Mouse (Mus musculus) left cerebral cortex, postnatal 14 days (tissue): ENCODE results near the gene Ankar. TPM values are rescaled to one million over a fixed set of nuclear protein-coding genes. Genes with fewer than 3 reads are reported as not detected.

Experiments
- DNase-seq, 2 experiments: peaks; one replicate each; pipeline ENCODE4 v3.0.0; 2021 to 2022; ENCODE audit warnings: low spot score in 2 of 2, mixed read lengths in 1 of 2
- intact Hi-C: fragments of 180-260 bp; cut with DNase I; formaldehyde crosslinking; loops from one replicate; pipeline ENCODE4 v1.15.1; 2025
- total RNA-seq, 2 experiments: library from RNA; stranded (reverse); gene quantifications; 2 replicates each; pipeline ENCODE4 v1.2.3; 2021

Gene Ankar
- total RNA-seq, 2 experiments from 2014 or later: not detected

DNA sequence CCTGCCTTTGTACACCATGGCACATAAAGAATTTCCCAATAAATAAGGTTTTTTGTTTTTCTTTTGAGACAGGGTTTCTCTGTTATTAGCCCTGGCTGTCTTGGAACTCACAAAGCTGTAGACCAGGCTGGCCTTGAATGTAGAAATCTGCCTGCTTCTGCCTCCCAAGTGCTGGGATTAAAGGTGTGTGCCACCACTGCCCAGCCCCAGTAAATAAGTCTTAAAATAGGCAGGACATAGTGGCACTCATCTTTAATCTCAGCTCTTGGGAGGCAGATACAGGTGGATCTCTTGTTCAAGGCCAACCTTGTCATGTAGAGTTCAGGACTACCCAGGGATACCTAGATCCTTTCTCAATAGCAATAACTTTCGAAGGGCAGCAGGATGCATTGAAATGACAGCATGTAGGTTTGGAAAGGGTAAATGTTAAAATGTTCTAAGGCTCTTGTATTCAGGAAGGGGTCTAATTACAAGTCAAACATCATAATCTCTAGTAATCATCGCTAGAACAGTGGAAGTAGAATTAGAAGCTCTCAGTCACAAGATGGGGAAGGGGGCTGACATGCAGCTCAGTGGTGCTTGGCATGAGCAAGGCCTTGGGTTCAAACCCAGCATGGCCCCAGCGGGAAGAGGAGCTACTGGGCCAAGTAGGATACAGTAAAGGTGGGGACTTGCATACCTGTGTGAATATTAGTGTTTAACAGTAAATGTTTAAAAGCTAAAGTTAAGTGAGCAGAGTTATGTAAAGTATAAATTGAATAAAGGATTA is 15.4 kb upstream of the Ankar start:
- DNase-seq: no peak
- intact Hi-C loops: loop anchor here (5.0 to 10.0 kb wide), 2 partner anchors 109 to 1112 kb away; partner anchors contain the start of gene Igfbp2

DNA sequence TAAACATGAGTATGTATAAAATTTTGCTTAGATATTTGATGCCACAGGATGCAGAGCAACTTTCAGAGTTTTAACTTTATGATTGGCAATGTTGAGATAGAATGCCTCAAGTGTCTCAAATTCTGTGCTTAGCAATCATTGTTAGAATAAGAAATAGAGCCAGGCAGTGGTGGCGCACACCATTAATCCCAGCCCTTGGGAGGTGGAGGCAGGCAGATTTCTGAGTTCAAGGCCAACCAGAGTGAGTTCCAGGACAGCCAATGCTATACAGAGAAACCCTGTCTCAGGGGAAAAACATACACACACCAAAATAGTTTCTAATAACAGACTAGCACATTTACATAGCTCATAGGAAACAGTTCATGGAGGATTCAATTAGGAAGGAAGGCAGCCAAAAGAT is 14.7 kb upstream of the Ankar start:
- intact Hi-C loops: loop anchor here (5.0 to 10.0 kb wide), 2 partner anchors 110 to 1112 kb away; partner anchors contain the start of gene Igfbp2
- DNase-seq: no peak

DNA sequence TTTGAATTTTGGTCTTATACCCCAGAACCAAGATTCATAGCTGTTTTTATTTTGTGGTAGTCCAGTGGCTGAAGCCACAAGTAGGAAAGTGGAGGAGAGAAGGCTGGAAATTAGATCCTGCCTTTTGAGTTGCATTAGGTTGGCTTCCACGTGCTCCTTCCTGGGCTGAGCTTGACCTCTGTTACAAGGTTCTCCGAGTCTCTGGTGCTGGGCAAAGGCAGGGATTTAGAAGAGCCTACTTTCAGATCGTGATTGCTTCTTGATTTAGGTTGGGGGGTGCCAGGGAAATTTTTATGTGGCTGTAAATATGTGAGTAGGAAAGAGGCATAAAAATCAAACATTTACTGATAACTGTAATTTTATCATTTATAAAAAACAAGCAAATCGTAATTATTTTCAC is 14.2 kb upstream of the Ankar start:
- DNase-seq: no peak
- intact Hi-C loops: loop anchor here (5.0 to 10.0 kb wide), 2 partner anchors 110 to 407 kb away; partner anchors contain the start of genes Igfbp2 and Xrcc5

DNA sequence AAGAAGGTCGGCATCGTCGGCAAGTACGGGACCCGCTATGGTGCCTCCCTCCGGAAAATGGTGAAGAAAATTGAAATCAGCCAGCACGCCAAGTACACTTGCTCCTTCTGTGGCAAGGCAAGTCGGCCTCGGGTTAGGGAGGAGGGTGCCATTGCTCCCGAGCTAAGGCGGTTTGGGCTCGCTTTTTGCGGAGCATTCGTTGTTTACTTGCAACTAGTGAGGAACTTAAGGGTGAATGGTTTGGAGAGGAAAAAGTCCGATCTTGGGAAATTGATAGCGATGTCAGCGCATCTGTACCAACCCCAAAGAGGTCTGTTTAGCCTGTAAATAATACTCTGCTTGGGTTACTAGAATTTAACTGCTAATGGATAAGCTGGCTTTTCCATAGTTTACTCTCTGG is 11.3 kb upstream of the Ankar start:
- no peak for DNase-seq
- intact Hi-C loops: loop anchor here (5.0 to 10.0 kb wide), 2 partner anchors 113 to 404 kb away; partner anchors contain the start of genes Igfbp2 and Xrcc5

DNA sequence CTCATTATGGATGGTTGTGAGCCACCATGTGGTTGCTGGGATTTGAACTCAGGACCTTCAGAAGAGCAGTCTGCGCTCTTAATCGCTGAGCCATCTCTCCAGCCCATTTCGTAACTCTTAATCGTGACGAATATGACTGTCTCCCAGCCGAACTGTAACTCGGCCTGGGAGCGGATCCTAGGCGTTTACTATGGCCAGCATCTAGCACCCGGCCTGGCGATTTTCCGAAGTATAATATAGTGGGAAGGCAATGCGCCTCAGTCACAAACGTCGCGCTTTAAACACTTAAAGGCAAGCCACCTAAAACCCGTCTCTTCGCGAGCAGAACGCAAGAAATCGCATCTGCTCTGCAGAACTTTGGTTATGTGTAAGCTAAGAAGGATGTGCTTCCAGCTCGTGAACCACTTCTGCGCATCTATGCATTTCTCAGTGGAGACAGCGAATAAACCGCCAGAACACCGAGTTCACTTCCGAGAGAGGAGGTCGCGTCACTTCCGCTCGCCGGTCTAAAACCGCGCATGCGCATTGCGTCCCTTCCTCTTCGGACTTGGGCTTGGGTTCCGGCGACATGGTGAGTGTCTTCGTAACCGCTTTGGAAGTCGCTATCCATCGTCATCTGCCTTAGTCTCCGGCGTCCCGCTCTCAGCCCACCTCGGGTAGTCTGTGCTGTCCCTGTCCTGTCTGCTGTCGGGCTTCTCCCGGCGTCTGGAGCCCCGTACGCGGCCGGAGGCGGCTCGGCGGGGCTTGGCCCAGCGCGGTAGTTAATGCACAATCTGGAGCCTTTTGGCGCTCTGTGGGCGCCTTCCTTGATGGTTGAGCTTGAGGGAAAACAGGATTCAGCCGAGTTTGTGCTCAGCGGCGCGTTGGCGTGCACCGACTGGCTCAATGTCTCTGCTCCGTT is 10.6 kb upstream of the Ankar start, which contains the start of gene Rpl37a:
Rpl37a (plus strand) TSS at position 538 of the 901 bp plus-strand sequence.
- peak; percentile 96 to 98 for DNase-seq
- intact Hi-C loops: loop anchor here (5.0 to 10.0 kb wide), 2 partner anchors 114 to 404 kb away; partner anchors contain the start of genes Igfbp2 and Xrcc5

DNA sequence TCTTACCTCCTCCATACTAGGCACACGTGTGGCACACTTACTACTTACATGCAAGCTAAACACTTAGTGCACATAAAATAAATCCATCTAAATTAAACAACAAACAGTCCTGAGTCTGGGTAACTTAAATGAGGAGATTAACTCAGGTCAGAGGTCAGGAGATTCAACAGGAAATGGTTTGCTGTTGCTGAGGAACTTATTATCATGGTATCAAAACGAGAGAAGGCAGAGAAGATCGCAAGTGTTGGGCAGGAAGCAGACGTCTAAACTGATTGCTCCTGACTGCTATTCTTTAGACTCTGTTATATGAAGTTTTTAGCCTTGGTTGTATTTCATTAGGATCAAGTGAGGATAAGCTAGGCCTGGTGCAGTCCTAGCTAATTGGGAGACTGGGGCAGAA is 7.1 kb upstream of the Ankar start:
- DNase-seq: no peak
- intact Hi-C loops: no loop called here

DNA sequence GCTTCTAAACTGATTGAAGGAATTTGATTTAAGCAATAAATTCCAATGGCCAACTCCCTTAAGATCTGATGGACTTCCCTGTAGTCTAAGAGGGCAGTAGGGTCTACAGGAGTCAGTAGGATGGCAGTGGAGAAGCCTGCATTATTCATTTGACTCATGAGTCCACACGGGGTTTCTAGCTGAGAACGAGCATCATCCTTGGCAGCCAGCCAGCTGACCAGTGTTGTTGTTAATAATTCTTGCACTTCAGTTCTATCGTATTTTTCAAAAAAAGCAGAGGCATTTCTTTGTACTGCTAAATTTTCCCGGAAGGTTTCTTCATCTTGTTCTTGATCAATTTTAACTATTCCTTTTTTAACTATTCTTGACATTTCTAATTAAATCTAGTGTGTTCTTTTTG is 1.7 kb downstream of the Ankar start:
- DNase-seq: no peak
- intact Hi-C loops: no loop called here

DNA sequence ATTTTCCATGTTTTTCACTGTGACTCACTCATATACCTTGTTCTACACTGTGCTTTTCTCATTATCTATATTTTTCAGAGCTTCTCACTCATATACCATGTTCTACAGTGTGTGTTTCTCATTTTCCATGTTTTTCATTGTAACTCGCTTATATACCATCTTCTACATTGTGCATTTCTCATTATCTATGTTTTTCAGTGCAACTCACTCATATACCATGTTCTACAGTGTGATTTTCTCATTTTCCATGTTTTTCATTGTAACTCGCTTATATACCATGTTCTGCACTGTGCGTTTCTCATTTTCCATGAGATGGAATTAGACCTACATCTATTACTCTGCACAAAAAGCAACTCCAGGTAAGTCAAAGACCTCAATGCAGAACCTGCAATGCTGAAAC is 4.1 kb downstream of the Ankar start:
- intact Hi-C loops: no loop called here
- DNase-seq: no peak

DNA sequence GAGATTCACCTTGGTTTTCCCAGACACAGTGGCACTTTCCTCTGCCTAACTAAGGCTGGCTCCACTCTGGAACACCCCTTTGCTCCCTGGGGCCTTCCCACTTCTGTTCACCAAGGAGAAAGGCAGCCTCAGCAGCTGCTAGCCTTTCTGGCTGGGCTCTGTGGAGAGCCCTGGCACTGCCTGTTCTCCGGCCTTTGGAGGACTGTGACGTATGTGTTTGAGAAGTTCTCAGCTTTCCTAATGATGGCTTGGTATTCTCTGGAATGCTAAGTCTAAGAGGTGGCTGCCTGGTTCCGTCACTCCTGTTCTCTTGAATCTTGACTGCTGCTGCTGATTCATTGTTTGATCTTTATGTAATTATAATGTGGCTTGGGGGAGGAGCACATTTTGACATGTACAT is 27.3 kb downstream of the Ankar start:
- peak; percentile 2 to 6 for DNase-seq

DNA sequence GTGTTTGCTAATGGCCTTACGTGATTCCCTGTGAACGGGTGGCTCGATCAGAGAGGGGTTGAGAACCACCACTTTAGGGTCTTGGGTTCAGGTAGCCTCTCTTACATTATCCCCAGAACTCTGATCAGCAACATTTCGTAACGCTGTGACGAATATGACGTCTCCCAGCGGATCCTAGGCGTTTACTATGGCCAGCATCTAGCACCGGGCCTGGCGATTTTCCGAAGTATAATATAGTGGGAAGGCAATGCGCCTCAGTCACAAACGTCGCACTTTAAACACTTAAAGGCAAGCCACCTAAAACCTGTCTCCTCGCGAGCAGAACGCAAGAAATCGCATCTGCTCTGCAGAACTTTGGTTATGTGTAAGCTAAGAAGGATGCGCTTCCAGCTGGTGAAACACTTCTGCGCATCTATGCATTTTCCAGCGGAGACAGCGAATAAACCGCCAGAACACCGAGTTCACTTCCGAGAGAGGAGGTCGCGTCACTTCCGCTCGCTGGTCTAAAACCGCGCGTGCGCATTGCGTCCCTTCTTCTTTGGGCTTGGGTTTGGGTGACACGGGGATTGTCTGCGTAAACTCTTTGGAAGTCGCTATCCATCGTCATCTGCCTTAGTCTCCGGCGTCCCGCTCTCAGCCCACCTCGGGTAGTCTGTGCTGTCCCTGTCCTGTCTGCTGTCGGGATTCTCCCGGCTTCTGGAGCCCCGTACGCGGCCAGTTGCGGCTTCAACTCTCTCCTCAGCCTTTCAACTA is 59.5 kb downstream of the Ankar start:
- intact Hi-C loops: no loop called here
- peak; percentile 74 to 82 for DNase-seq

More for the DNA sequence above, 27.3 kb downstream of the Ankar start:
- intact Hi-C loops: no loop called here

DNA sequence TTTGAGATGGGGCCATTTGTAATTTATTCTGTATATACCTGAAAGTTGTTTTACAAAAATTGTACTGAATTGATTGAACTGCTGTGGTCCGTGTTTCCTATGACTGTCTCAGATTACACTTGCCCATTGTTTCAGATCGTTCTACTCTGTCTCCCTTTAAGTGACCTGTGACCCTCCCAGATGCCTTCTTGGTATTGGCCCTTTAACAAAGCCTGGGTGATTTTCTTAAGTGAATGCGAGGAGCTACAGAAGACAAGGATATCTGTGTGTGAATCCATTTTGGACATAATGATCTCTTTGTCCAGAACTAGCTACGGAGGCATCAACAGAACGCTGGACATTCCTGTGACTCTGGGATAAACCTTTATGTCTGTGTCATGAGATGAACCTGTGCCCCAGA is 65.2 kb downstream of the Ankar start:
- DNase-seq: no peak
- intact Hi-C loops: no loop called here

DNA sequence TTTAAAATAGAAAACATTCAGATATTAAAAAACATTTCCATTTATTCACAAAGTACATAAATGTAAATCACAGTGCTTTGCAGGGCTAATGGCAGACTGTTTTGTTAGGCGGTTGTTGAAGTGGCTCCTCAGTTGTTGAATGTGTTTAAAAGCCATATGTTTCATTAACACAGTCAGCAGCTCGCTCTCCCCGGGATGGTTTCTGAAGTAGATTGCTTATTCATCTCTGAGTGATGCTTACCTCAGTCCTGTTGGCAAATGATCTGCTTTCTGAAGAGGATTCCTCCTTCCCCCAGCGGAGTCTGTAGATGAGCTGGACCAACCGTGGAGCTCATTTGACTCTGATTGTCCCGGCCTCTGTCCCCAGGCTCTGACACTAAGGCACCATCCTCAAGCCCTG is 88.2 kb downstream of the Ankar start:
- DNase-seq: no peak
- intact Hi-C loops: loop anchor here (10.0 kb wide), 1 partner anchor 243 kb away; no protein-coding TSS in a partner anchor

DNA sequence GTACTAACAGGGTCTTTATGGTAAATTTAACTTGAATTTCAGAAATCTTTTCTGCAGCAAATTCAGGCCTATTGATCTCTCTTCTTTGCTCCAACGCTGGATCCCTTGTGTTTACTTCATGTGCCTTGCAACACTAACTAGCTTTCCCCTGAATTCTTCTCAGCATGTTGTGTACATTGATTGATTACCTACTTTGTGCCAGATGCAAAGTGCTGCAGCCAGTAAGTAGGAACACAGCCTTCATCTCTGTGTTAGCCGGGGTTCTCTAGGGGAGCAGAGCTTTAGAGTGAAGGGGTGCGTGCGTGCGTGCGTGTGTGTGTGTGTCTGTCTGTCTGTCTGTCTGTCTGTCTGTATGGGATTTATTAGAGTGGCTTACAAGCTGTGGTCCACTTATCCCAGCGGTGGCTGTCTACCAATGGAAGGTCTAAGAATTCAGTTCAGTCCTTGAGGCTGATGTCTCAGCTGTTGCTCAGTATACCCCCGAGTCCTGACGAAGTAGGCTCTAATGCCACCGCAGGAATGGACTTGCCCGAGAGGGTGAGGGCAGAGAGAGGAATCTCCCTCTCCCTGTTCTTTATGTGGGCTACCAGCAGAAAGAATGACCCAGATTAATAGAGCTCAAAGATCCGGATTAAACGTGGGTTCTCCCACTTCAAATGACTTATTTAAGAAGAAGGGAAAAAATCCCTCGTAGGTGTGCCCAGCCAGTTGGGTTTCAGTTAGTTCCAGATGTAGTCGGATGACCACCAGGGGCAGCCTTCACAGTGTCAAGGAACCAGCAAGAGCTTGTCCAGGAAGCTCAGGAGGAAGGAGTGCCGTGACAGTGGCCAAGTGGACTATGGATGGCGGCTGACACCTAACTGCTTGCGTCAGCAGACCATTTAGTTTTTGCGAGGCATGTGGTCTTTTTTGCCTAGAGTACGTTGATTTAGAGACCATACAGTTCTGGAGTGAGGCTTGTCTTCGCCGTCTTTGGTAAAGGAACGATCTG is 90.2 kb downstream of the Ankar start:
- intact Hi-C loops: loop anchor here (10.0 kb wide), 1 partner anchor 245 kb away; no protein-coding TSS in a partner anchor
- no peak for DNase-seq

DNA sequence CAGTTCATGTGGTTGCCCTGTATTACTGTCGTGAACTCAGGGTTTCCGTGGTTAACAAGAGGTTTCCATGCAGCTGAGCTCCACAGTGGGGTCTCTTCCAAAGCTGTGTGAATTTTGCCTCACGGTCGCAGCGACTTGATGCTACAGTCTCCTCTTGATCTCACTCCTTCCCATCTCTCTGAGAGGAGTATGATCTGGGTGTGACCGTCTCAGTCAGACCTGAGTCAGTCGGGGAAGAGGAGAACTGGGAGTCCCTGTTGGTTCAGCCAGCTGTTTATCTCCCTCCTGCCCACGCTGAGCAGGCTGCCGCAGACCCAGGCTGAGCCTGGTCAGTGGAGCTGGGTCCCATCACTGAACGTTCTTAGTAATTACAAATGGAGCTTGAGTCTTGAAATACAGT is 91.2 kb downstream of the Ankar start:
- no peak for DNase-seq
- intact Hi-C loops: no loop called here

DNA sequence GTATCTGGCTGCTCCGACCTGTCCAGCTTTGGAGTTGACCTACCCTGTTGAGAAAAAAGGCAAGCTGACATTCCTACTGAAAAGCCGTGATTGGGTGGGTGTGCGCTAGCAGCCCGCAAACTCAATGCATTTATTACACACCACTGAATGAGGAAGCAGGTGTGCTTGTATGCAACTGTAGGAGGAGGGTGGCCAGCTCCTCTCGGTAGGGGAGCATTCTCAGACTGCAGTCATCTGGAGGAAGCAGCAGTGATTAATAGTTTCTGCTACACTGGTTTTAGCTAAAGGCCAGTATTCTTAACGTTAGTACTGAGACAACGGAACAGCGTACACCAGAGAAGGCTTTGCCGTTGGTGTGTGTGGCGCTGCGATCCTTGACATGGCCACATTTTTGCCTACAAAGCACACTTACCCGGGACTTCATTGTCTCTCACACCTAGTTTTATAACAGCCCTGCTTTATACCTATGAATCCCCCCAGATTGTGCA is 94.1 kb downstream of the Ankar start:
- intact Hi-C loops: no loop called here
- no peak for DNase-seq

DNA sequence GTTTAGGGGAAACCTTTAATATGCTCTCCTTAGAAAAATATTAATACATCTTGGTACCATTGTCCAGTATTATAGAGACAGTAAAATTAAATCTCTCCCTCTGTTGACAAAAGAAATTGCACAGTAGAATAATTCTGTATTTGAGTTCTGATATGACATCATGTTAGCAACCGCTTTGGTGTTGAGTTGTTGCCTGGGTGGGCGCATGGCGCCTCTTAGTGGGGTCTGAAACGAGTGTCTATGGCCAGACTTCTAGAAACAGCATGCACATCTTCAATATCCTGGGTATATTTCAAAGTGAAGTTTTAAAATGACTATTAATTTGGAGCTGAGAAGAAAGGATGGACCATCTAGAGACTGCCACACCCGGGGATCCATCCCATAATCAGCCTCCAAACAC is 97.6 kb downstream of the Ankar start:
- intact Hi-C loops: no loop called here
- no peak for DNase-seq

DNA sequence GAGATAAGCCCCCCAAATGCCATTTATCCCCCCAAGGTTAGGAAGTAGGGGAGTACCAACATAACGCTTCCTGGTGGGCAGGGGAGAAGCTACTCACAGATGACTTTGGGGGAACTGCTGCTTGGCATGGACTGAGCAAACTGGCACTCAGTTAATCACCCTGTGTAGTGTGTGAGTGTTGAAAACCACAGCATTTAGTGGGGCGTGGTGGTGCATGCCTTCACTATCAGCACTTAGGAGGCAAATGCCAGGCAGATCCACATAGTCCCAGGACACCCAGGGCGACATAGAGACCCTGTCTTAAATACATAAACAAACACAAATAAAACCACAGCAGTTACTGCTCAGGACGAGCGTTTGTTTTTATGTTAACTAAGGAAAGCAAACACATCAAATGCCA is 98.2 kb downstream of the Ankar start:
- intact Hi-C loops: no loop called here

DNA sequence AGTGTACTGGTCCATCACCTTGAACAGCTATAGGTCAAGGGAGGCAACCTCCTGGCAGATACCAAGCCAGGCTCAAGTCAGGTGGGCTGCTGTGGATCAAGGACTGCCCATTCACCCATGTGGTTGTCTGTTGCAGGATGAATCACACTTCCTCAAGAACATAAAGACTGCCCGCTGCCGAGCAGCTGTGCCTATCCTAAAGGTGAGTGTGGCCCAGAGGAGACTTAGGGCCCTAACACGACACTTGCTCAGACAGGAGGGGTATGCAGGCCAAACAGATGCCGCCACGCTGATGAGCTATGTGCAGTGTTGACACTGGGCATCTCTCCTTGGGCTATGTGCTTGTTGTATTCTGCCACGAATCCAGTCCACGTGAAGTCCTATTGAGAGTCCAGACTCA is 99.1 kb downstream of the Ankar start:
- intact Hi-C loops: no loop called here
- DNase-seq: no peak

More for the DNA sequence above, 98.2 kb downstream of the Ankar start:
- no peak for DNase-seq
